Mouse (Mus musculus) embryo, embryonic 9.5 days (tissue): Measurements from ENCODE around the gene Gm8857.
"Not testable (repeated sequence)": the region's sequence is repeated elsewhere in the genome, so short reads cannot be mapped to it uniquely, and the experiment has no call there.

Experiments
- DNase-seq: peaks from one replicate; pipeline ENCODE4 v3.0.0-alpha.2; 2017; ENCODE audit errors: extremely low spot score

Gene Gm8857

GRCm38 (mm10) chr5:10947505-10947904 lies at the start of gene Gm8857, which contains the start of gene Gm8871:
Gene Gm8857, plus strand, starts transcription at chr5:10947807.
Gene Gm8871, plus strand, starts transcription at chr5:10947805.
- DNase-seq = not testable (repeated sequence)

- DNase-seq = not testable (repeated sequence)
These were observed 5.9 kb downstream of the Gm8857 start for GRCm38 (mm10) chr5:10953512-10953911.

- not testable (repeated sequence) for DNase-seq
These were observed 10.4 kb downstream of the Gm8857 start for GRCm38 (mm10) chr5:10958057-10958456.
